Mouse (Mus musculus): ENCODE data around the gene Tlx2.

Tlx2 gene

DNA sequence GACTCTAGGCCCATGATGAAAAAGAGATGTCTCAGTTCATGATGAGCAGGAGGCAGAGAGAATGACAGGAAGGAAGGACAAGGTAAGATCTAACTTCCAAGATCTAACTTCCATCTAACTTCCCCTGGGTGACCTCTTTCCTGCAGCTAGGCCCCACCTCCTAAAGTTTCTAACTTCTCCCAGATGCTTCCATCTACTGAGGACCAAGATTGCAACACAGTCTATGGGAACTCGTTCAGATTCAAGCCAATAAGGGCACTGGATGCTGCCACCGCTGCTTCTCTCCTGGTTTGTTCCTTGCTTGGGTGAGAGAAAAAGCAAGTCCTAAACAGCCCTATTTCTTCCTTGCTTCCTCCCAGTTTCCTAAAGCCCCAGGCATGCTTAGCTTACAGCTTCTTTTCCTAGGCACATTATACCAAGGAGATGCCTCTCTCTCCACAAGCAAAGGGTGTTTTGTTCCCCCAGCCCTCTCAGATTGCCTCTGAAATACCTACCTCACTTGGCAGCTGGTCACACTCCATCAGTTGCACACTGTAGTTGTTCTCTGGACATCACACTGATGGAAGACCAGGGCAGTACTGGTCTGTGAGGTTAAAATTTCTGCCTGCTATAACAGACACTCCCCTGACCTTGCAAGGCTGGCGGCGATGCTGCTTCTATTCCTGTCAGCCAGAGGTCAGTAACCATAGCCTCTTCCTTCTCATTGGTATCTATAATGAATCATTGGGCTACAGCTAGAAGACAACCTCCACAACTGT, 49.1 kb downstream of the Tlx2 start:
- DNase-seq (ENCODE audit: low read depth) = no peak

DNA sequence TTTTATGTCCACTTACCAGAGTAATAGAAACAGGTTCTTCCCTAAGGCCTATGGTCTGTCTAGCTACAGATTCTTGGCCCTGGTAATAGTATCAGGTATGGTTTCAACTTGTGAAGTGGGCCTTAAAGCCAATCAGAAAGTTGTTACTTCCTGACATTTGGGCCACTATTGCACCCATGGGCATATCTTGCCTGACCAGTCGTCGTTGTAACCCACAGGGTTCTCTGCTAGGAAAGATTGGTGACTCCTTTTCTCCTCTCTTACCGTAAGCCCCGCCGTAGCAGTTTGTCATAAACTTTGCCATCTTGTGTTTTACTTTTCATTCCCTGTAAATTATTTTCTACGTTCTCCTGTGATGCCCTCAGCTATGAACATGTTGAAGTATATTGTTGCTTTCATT, 50.0 kb downstream of the Tlx2 start:
- no peak for DNase-seq (ENCODE audit: low read depth)

DNA sequence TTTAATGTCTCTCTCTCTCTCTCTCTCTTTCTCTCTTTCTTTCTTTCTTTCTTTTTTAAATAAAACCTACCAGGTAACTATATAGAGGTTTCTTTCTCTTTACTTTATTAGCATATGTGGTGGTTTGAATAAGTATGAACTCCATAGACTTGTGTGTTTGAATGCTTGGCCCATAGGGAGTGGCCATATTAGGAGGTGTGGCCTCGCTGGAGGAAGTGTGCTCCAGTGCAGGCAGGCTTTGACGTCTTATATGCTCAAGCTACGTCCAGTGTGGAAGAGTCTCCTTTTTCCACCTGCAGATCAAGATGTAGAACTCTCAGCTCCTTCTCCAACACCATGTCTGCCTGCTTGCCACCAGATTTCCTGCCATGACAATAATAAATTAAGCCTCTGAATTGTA, 51.0 kb downstream of the Tlx2 start:
- DNase-seq (ENCODE audit: low read depth) = no peak

Data from fibroblast of lung, adult 2 months (primary cell).